Mouse (Mus musculus): ENCODE data around the gene Umad1. TPM values are rescaled to one million over a fixed set of nuclear protein-coding genes. Genes with fewer than 3 reads are reported as not detected.
A peak's percentile ranks its signal among the peaks of the same experiment; 100 is the strongest.

Umad1 gene
- total and polyA plus RNA-seq, 3 experiments = 7.6 to 17.5 (median 10.0) TPM

- Histone ChIP-seq H3K9me3 (replicated peaks; ENCODE audit: low read length) (no peaks in the 10 kb centered on the region), H3K27ac (ENCODE audit: insufficient read depth, low read depth) (peak overlapping the region; percentile 92; the same call in 1 of the 2 replicates), H3K4me1 (ENCODE audit: control insufficient read depth in 1 of 2, insufficient read depth in 2 of 2) (peaks cover 10 to 63% of the 10 kb centered on the region in 2 experiments), H3K36me3 (replicated peaks in 1 of 2; ENCODE audit: control insufficient read depth in 1 of 2, insufficient read depth in 1 of 2, low read length in 1 of 2) (no peaks in the 10 kb centered on the region), H3K79me2 (replicated peaks; ENCODE audit: control insufficient read depth, extremely low read depth, insufficient read depth, poor library complexity, severe bottlenecking) (no peaks in the 10 kb centered on the region), H3K4me2 (ENCODE audit: insufficient read depth, low read depth, poor library complexity, severe bottlenecking) (no peak overlapping the region), H3K9ac (ENCODE audit: insufficient read depth, low read depth) (no peak overlapping the region), H3K27me3 (replicated peaks) (no peaks in the 10 kb centered on the region), H3K4me3 (replicated peaks in 1 of 3; ENCODE audit: low read depth in 2 of 3, low read length in 2 of 3, poor library complexity in 1 of 3) (no peak overlapping the region)
- dilution Hi-C loops (cut with MboI; ENCODE audit: extremely low pct_ligation_motif_present, extremely low pct_unique_long_range_greater_than_20kb, low sequenced_read_pairs) = no loop called here
- in situ Hi-C loops (cut with MboI; ENCODE audit: low pct_ligation_motif_present, low pct_unique_long_range_greater_than_20kb, low sequenced_read_pairs) = no loop called here
- TF ChIP-seq NELFE (IDR thresholded peaks at IDR 0.05; ENCODE audit: low read depth, low read length) (no peak), ZKSCAN1 (IDR thresholded peaks at IDR 0.05; ENCODE audit: borderline replicate concordance, low read depth, low read length) (no peak), USF2 (conservative IDR thresholded peaks at IDR 0.05; ENCODE audit: low read depth, low read length) (no peak), RCOR1 (conservative IDR thresholded peaks at IDR 0.05; ENCODE audit: low read depth, low read length) (no peak), UBTF (IDR thresholded peaks at IDR 0.05; ENCODE audit: low read depth, low read length) (no peak), MXI1 (IDR thresholded peaks at IDR 0.05; ENCODE audit: low read depth, low read length) (no peak), CHD1 (IDR thresholded peaks at IDR 0.05; ENCODE audit: low read depth, low read length) (no peak), CHD2 (IDR thresholded peaks at IDR 0.05; ENCODE audit: low read length) (no peak), JUN (IDR thresholded peaks at IDR 0.05; ENCODE audit: insufficient read depth, low read depth, low read length) (no peak), MAZ (IDR thresholded peaks at IDR 0.05; ENCODE audit: low read depth, low read length) (no peak), CTCF (conservative IDR thresholded peaks at IDR 0.05 in 1 of 2, IDR thresholded peaks at IDR 0.05 in 1 of 2; ENCODE audit: low read depth in 2 of 2, low read length in 2 of 2) (no peak), KAT2A (IDR thresholded peaks at IDR 0.05; ENCODE audit: insufficient replicate concordance, low read length) (no peak), POLR2AphosphoS2 (IDR thresholded peaks at IDR 0.05; ENCODE audit: low read depth, low read length) (no peak), PAX5 (IDR thresholded peaks at IDR 0.05; ENCODE audit: low read length) (no peak), HCFC1 (IDR thresholded peaks at IDR 0.05; ENCODE audit: low read depth, low read length) (no peak), JUND (conservative IDR thresholded peaks at IDR 0.05; ENCODE audit: low read depth, low read length) (no peak), GABPA (IDR thresholded peaks at IDR 0.05; ENCODE audit: insufficient replicate concordance, low read depth, low read length) (no peak), TCF12 (IDR thresholded peaks at IDR 0.05; ENCODE audit: low read depth, low read length) (no peak)
- DNase-seq (ENCODE audit: extremely low read depth) = no peak
Observed at GRCm38 (mm10) chr6:8486391-8487043, 227.4 kb downstream of the Umad1 start.

GRCm38 (mm10) chr6:8487044-8487853 is 228.2 kb downstream of the Umad1 start:
- in situ Hi-C loops (cut with MboI; ENCODE audit: low pct_ligation_motif_present, low pct_unique_long_range_greater_than_20kb, low sequenced_read_pairs) = no loop called here
- H3K4me3 ChIP-seq (replicated peaks in 1 of 3; ENCODE audit: low read depth in 2 of 3, low read length in 2 of 3, poor library complexity in 1 of 3) = peak overlapping the region in 1 of 3 experiments; percentile 4
- H3K27me3 ChIP-seq (replicated peaks) = no peaks in the 10 kb centered on the region
- no peak overlapping the region for H3K4me2 ChIP-seq (ENCODE audit: insufficient read depth, low read depth, poor library complexity, severe bottlenecking)
- H3K9me3 ChIP-seq (replicated peaks; ENCODE audit: low read length) = no peaks in the 10 kb centered on the region
- dilution Hi-C loops (cut with MboI; ENCODE audit: extremely low pct_ligation_motif_present, extremely low pct_unique_long_range_greater_than_20kb, low sequenced_read_pairs) = no loop called here
- no peak for TF ChIP-seq CHD1 (IDR thresholded peaks at IDR 0.05; ENCODE audit: low read depth, low read length)
- no peak for TF ChIP-seq CHD2 (IDR thresholded peaks at IDR 0.05; ENCODE audit: low read length)
- no peak for TF ChIP-seq ELF1 (IDR thresholded peaks at IDR 0.05; ENCODE audit: low read depth, low read length)
- TF ChIP-seq ZMIZ1 (IDR thresholded peaks at IDR 0.05; ENCODE audit: low read depth, low read length) = no peak
- TF ChIP-seq ETS1 (conservative IDR thresholded peaks at IDR 0.05; ENCODE audit: low read depth, low read length) = no peak
- TF ChIP-seq MEF2A (IDR thresholded peaks at IDR 0.05; ENCODE audit: borderline replicate concordance, low read depth, low read length) = no peak
- TF ChIP-seq E2F4 (IDR thresholded peaks at IDR 0.05; ENCODE audit: insufficient replicate concordance, low read depth, low read length) = no peak
- TF ChIP-seq BHLHE40 (IDR thresholded peaks at IDR 0.05; ENCODE audit: low read depth, low read length) = no peak
- no peak for TF ChIP-seq ZC3H11A (IDR thresholded peaks at IDR 0.05; ENCODE audit: low read depth, low read length)
- no peak for TF ChIP-seq MYC (IDR thresholded peaks at IDR 0.05; ENCODE audit: low read depth, low read length)
- TF ChIP-seq JUN (IDR thresholded peaks at IDR 0.05; ENCODE audit: insufficient read depth, low read depth, low read length) = no peak
- H3K4me1 ChIP-seq (ENCODE audit: control insufficient read depth in 1 of 2, insufficient read depth in 2 of 2) = peaks cover 10 to 63% of the 10 kb centered on the region in 2 experiments
- no peak overlapping the region for H3K9ac ChIP-seq (ENCODE audit: insufficient read depth, low read depth)
- no peak for DNase-seq (ENCODE audit: extremely low read depth)
- no peaks in the 10 kb centered on the region for H3K36me3 ChIP-seq (replicated peaks in 1 of 2; ENCODE audit: control insufficient read depth in 1 of 2, insufficient read depth in 1 of 2, low read length in 1 of 2)
- no peaks in the 10 kb centered on the region for H3K79me2 ChIP-seq (replicated peaks; ENCODE audit: control insufficient read depth, extremely low read depth, insufficient read depth, poor library complexity, severe bottlenecking)
- H3K27ac ChIP-seq (ENCODE audit: insufficient read depth, low read depth) = 0 out of 2 replicates have a peak overlapping the region, but pooled peaks have one; percentile 1

All from CH12.LX (cell line).